Mouse (Mus musculus) CH12.LX (cell line): ENCODE measurements around the gene Rcan3.

Source experiments
- EP300 ChIP-seq: IDR thresholded peaks from 2 replicates; pipeline ENCODE4 v1.6.1; 2011; ENCODE audit warnings: low read length, improper control_type of control experiment
- NRF1 ChIP-seq: IDR thresholded peaks from 2 replicates; pipeline ENCODE4 v1.6.1; 2014; ENCODE audit warnings: low read depth, mild to moderate bottlenecking, inconsistent platforms, low read length, improper control_type of control experiment, moderate library complexity

DNA sequence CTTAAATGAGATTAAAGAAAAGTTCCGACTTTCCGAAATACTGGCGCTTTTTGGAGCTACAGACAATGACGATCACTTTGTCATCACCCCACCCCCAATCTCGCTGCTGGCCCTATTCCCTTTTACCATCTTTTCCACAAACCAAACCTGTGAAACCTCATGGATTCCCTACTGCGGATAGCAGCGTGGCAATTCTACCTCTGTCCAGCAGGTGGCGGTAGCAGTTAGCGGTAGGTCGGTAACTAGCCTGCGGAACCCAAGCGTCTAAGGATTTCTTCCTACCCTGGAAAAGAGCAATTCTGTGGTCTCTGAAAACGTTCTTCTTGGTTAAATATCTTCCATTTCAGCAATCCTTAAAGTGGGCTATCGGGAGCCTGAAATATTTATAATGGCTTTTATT, 51.3 kb downstream of the Rcan3 start:
- TF ChIP-seq NRF1 = no peak
- no peak for TF ChIP-seq EP300
